Mouse (Mus musculus) embryonic facial prominence, embryonic 12.5 days (tissue): ENCODE data around the gene Slc6a20b. TPM values are rescaled to one million over a fixed set of nuclear protein-coding genes. Genes with fewer than 3 reads are reported as not detected.

Source experiments
- ATAC-seq: fragments of 200-750 bp; cut with Nextera tagmentation; 2 replicates; pipeline ENCODE4 v1.8.0; 2017; ENCODE audit not compliant: insufficient number of reproducible peaks, insufficient read depth, low FRiP score, low TSS enrichment
- H3K27ac ChIP-seq: fragments of 300-500 bp; sonication (generic); 2 replicates; pipeline ENCODE4 v1.5.1; 2016; ENCODE audit warnings: mild to moderate bottlenecking
- H3K27me3 ChIP-seq: fragments of 300-500 bp; sonication (generic); 2 replicates; pipeline ENCODE4 v1.6.1; 2016; ENCODE audit warnings: mild to moderate bottlenecking, moderate library complexity
- H3K36me3 ChIP-seq: fragments of 300-500 bp; sonication (generic); 2 replicates; pipeline ENCODE4 v1.6.1; 2016; ENCODE audit warnings: mild to moderate bottlenecking
- H3K4me1 ChIP-seq: fragments of 300-500 bp; sonication (generic); 2 replicates; pipeline ENCODE4 v1.6.1; 2016
- H3K4me2 ChIP-seq: fragments of 300-500 bp; sonication (generic); replicated peaks from 2 replicates; pipeline ENCODE4 v1.6.1; 2016; ENCODE audit warnings: mild to moderate bottlenecking, moderate library complexity
- H3K4me3 ChIP-seq: fragments of 300-500 bp; sonication (generic); 2 replicates; pipeline ENCODE4 v1.5.1; 2016; ENCODE audit warnings: mild to moderate bottlenecking
- H3K9ac ChIP-seq: fragments of 300-500 bp; sonication (generic); 2 replicates; pipeline ENCODE4 v1.6.1; 2016; ENCODE audit warnings: mild to moderate bottlenecking, moderate library complexity
- H3K9me3 ChIP-seq: fragments of 300-500 bp; sonication (generic); 2 replicates; pipeline ENCODE4 v1.6.1; 2016; ENCODE audit warnings: mild to moderate bottlenecking, moderate library complexity
- WGBS: fragments of 180-500 bp; shearing (Covaris S2); methylation state at CpG from one replicate; pipeline ENCODE4 v1.1.7; 2016; 5-methylcytosine and 5-hydroxymethylcytosine counted together
- polyA plus RNA-seq: library from polyadenylated mRNA; unstranded; fragments of >200 nt; fragmentation: Nextera tagmentation; extraction: Ambion mirVana; gene quantifications from 2 replicates; pipeline ENCODE4 v1.2.1, GENCODE M21; 2016

The Slc6a20b gene
- polyA plus RNA-seq, 1 experiment from 2014 or later: 0.23 TPM

GRCm38 (mm10) chr9:123577360-123578192, 54.8 kb downstream of the Slc6a20b start:
- no peak for ATAC-seq
- Histone ChIP-seq H3K4me3 (no peak overlapping the region), H3K9ac (no peak overlapping the region), H3K27ac (no peak overlapping the region), H3K4me1 (no peaks in the 10 kb centered on the region), H3K27me3 (no peaks in the 10 kb centered on the region), H3K4me2 (no peak overlapping the region), H3K36me3 (peaks cover 19% of the 10 kb centered on the region), H3K9me3 (no peaks in the 10 kb centered on the region)
- WGBS: 79% methylated on average over 10 of the region's 10 CpGs

GRCm38 (mm10) chr9:123554599-123554998, 77.8 kb downstream of the Slc6a20b start:
- H3K9ac ChIP-seq: no peak overlapping the region
- no peaks in the 10 kb centered on the region for H3K9me3 ChIP-seq
- no peak overlapping the region for H3K4me2 ChIP-seq
- H3K4me1 ChIP-seq: no peaks in the 10 kb centered on the region
- peaks cover 62% of the 10 kb centered on the region for H3K36me3 ChIP-seq
- H3K4me3 ChIP-seq: no peak overlapping the region
- H3K27me3 ChIP-seq: no peaks in the 10 kb centered on the region
- no peak for ATAC-seq
- 17% methylated on average over 3 of the region's 3 CpGs for WGBS
- no peak overlapping the region for H3K27ac ChIP-seq

Other genes with a start within 250 kb of the Slc6a20b start
- gene Limd1, start 153.9 kb downstream of the Slc6a20b start, polyA plus RNA-seq: 49.0 and 51.5 TPM in 2 replicates
- 48.9 and 49.6 TPM in 2 replicates for gene Sacm1l, start 102.8 kb downstream of the Slc6a20b start, polyA plus RNA-seq
- 0.18 and 0.29 TPM in 2 replicates for gene Ccr9, start 45.9 kb upstream of the Slc6a20b start, polyA plus RNA-seq
- gene Slc6a20a, start 46.3 kb upstream of the Slc6a20b start, polyA plus RNA-seq: 0.10 and 0.40 TPM in 2 replicates
- 53.6 and 55.4 TPM in 2 replicates for gene Lztfl1, start 85.1 kb upstream of the Slc6a20b start, polyA plus RNA-seq
- gene Cxcr6, start 173.9 kb upstream of the Slc6a20b start, polyA plus RNA-seq: 0.12 and 0.19 TPM in 2 replicates
- 13.6 and 13.9 TPM in 2 replicates for gene Fyco1, start 219.3 kb upstream of the Slc6a20b start, polyA plus RNA-seq
- not detected in 2 replicates for gene Xcr1, start 229.5 kb upstream of the Slc6a20b start, polyA plus RNA-seq